Mouse (Mus musculus): Measurements from ENCODE around the gene Emc7.
"Not testable (repeated sequence)": the region's sequence is repeated elsewhere in the genome, so short reads cannot be mapped to it uniquely, and the experiment has no call there.

Emc7 gene

DNA sequence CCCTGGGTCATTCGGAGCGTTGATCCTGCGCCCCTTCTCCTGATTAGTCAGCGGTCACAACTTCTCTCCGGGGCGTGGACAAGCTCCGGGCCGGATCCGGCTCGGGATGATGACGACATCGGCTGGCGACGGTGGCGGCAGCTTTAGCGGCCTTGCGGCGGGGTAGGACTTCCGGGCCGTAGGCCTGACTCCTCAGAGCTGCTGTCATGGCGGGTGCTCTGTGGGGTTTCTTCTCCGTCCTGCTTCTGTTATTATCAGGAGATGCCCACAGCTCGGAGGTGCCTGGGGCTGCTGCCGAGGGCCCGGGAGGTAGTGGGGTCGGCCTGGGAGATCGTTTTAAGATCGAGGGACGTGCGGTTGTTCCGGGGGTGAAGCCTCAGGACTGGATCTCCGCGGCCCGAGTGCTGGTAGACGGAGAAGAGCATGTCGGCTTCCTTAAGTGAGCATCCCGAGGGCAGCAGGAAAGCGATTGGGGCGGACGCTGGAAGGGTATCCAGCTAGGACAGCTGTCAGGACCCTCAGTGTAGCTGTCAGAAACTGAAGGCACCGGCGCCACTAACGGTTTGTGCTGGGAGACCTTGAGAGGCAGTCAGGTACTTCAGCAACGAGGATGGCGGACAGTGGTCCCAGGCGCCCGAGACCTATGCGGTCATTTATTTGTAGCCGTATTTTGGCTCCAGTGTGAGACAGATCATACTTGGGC, at the start of gene Emc7:
TSS of gene Emc7 (plus strand) at position 136 of the 703 bp plus-strand sequence.
- DNase-seq: peak; percentile 99 to 100

DNA sequence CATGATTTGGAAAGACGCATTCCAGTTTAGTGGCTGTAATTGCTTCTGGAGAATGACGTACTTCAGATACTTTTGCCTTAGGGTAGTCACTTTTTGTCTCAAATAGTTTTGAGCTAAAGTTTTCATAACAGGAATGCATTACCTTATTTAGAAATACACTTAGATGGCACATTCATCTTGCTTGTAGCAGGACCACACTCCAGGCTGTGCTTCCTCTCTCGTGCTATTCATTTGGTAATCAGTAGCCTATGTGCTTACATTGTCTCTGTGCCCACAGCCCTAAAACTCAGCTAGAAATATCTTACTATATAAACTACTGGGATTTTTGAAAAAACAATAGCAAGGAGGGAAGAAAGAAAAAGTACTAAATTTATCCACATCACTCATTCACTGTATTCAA, 47.8 kb upstream of the Emc7 start:
- no peak for DNase-seq

DNA sequence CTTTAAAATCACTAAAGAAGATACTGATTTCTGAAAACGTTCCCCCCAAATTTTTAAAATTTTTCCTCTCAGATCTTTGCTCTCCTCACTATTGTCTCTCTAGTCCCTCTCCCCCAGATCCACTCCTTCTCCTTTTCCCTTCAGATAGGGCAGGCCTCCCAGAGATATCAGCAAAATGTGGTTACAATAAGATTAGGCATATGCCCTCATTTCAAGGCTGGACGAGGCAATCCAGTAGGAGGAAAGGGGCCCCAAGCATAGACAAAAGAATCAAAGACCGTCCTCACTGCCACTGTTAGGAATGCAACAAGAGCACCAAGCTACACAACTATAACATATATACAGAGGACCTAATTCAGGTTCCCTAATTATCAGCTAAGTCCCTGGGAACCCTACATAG, 29.5 kb upstream of the Emc7 start:
- DNase-seq: no peak

DNA sequence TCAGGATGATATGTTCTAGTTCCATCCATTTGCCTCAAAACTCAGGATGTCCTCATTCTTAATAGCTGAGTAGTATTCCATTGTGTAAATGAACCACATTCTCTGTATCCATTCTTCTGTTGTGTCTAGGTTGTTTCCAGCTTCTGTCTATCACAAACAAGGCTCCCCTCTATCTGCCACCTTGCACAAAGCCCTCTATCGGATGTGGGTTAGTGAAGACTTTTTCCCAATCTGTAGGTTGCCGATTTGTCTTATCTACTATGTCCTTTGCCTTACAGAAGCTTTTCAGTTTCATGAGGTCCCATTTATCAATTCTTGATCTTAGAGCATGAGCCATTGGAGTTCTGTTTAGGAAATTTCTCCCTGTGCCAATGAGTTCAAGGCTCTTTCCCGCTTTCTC, 26.3 kb upstream of the Emc7 start:
- not testable (repeated sequence) for DNase-seq

DNA sequence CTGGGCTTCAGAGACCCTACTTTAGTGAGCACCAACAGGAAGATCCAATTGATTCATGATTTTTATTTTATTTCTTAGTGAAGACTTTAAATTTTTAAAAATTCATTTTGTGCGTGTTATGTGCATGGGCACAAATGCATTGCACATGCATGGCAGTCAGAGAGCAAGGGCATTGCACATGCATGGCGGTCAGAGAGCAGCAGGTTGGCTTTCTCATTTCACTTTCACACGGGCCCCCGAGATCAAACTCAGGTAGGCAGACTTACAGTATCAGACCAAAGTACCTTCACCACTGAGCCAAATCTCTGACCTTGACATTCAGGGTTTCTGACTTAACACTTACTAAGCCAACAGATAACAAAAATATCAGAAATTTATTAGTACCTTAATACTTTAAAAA, 25.1 kb upstream of the Emc7 start:
- DNase-seq: no peak

DNA sequence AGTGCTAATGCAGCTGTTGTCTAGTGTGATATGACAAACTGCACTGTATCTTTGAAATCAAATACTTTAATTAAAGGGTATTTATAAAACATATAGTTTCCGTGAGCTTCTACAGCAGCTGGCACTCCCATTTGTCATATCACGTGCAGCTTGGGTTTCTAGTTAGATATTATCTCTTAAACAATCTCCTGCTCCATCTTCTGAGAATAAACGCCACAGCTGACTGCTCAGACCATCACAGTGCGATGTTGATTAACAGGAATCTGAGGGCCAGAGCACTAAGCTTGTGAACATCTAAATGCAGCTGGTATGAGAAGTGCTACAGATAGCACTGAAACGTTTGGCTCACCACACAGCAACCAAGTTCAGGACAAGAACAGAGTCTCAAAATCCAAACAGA, 24.4 kb upstream of the Emc7 start:
- no peak for DNase-seq

DNA sequence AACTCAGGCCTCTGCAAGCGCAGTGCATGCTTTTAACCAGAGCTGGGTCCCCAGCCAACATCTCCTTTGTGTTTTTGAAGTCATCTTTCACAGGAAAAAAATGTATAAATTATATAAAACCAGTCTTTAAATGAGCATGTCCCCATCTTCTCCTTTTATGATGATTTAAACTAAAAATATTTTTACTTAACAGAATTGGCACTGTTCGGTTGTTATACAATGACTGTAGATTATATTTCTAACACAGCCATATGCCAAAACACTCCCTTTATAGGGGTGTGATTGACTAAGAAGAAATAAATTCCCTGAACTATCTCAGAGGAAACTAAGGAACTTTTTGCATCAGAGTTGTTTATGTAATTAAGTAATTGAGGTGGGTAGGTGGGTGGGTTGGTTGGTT, 22.3 kb upstream of the Emc7 start:
- DNase-seq: no peak

DNA sequence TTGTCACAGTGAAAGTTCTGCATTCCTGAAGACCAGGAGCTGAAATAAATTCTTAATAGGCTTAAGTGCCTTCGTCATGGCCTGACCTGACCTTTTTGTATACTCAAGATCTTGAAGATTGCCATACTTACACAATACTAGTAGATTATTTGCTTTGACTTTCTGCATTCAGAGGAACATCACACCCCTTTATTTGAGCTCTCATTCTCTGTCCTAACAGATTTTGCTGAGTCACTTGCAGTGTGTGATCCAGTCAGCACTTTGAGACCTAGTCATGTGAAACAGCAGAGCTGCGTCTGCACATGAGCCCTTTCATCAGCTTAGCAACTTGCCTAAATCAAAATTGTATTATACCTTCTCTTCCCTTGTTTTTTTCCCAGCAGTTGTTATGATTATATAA, 21.4 kb upstream of the Emc7 start:
- no peak for DNase-seq

DNA sequence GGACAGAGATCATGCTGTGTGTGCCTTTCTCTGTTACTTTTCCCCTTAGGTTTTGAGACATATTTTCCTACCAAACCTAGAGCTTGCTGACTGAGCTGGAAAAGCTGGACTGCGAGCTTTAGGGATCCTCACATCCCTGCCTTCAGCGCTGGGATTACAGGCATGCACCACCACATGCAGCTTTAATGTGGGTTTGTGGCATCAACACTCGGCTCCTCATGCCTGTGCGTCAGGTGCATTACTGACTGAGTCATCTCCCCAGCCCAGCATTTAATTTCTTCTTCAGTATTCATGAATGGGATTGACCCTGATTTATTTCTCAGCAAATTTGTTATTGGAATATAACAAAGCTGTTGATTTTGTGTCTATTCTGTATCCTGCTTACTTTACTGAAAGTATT, 18.5 kb upstream of the Emc7 start:
- DNase-seq: no peak

DNA sequence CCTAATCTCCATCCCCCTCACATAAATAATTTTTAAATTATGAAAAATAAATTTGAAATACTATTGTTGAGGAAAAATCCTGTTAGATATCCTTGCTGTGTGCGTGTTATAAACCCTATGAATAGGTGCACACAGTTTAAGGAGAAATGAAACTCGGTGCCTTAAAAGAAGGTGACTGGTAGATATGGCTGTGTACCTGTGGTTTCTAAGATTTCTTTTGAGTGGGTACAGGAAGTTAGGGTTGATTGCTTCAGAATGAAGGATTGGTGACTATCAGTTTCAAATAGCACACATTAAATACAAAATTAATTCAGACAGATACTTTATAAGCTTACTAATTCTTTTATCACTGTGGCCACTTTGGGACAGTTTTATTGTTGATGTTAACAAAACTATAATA, 17.2 kb upstream of the Emc7 start:
- DNase-seq: no peak

DNA sequence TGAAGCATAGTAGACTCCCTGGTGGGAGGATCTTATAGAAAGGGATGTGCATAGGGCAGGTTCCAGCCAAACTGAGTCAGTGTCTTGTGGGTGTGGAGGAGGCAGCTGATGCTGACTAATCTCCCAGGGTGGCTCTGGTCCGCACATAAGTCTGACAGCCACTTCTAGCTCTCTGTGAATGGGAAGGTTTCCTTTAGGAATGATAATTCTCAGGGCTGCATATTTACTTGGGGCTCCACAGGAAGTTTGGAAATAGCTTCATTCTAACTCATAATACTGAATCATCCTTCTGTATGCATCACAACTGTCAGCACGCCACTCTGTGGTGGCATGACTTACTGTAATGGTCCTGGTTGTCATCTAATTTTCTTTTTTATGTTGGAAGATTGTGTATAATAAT, 11.3 kb upstream of the Emc7 start:
- DNase-seq: no peak

DNA sequence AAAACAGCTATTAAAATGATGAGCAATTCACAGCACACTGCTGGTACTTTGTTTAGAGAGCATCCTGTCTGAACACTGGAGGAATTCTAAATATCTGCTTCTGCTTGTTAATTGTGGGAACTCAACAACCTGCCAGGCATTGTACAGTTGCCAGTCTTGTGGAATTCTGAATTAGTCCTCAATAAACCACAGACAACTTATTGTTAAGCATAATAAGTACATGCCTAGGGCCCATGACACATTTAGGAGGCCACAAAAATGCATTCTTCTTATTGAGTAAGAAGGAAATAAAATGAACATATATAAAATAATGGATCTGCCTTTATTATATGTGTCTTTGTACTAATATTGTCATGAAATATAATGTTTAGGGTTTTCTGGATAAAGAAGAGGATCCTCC, 9.3 kb upstream of the Emc7 start:
- no peak for DNase-seq

DNA sequence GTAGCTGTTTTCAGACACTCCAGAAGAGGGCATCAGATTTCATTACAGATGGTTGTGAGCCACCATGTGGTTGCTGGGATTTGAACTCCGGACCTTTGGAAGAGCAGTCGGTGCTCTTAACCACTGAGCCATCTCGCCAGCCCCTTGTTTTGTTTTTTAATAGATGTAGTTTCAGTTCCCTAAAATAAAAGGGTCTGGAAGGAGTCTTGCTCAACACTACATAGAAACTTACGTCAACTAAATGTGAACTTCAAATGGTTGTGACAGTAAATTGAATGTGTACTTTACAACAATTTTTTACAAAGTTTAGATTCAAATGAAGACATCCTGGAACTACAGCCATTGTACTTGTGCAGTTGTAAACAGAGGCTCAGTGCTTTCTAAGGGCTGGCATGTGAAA, 6.8 kb upstream of the Emc7 start:
- not testable (repeated sequence) for DNase-seq

DNA sequence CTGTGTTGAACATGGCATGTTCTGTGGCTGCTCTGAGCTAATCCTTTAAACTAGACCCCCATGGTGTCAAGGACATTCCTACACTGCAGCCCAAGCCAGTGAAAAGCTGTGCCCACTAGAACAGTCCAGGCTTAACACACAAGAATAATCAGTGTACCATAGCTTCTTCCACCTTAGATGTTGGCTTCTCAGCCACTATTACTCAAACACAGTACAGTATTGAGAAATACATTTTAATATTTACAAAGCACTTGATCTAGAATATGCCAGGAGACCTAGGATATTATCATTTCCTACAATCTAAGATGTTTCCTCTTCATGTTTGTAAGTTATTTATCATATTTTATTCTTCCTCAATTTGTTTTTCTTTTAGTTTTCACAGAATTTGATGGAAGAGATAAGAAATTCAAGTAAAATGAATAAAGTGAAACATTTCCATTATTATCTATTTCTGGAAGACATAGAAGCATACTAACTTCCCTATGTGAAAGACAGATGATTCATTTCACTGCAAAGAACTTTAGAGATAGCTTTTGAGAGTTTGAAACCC, 6.2 kb upstream of the Emc7 start:
- no peak for DNase-seq

DNA sequence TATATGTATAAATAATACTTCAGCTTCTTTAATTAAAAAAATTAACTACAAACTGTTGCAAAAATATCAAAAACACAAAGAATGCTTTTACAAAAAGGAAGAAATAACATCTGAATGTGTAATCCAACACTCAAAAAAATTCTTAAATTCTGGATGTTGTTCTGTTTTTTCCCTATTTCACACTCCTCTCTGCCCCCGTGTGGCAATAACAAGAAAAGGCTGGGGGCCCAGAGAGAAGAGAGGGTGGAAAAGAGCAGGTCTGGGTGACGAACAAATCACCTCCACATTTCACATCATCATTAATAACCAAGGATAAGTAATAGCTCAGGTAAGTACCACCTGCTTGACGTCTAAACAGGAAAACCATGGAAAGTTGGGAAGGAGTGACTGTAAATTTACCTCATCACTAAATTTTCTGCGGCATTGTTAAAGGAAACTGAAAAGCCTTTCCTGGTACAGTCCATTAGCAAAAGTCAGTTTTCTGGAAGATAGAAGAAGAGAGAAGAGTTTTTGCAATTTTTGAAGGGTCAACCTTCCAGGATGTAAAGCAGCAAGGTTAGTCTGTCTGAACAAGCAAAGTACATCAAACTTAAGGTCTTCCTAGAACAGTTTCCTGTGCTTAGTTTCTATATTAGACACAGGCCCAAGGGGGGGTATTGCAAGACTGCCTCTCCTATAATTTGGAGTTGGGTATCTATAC, 5.0 kb upstream of the Emc7 start:
- peak; percentile 19 to 56 for DNase-seq

DNA sequence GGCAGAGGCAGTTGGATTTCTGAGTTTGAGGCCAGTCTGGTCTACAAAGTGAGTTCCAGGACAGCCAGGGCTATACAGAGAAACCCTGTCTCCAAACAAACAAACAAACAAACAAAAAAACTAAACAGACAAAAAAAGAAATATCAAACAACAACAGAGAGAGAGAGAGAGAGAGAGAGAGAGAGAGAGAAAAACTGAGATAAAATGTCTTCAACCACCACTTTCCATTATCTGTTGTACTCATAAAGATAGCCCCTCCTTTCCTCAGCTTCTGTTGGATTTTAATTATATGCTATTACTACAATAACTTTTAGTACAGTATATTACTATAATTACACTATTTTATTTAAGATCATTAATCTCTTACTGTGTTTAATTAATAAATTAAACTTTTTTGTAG, 2.3 kb upstream of the Emc7 start:
- DNase-seq: not testable (repeated sequence)

DNA sequence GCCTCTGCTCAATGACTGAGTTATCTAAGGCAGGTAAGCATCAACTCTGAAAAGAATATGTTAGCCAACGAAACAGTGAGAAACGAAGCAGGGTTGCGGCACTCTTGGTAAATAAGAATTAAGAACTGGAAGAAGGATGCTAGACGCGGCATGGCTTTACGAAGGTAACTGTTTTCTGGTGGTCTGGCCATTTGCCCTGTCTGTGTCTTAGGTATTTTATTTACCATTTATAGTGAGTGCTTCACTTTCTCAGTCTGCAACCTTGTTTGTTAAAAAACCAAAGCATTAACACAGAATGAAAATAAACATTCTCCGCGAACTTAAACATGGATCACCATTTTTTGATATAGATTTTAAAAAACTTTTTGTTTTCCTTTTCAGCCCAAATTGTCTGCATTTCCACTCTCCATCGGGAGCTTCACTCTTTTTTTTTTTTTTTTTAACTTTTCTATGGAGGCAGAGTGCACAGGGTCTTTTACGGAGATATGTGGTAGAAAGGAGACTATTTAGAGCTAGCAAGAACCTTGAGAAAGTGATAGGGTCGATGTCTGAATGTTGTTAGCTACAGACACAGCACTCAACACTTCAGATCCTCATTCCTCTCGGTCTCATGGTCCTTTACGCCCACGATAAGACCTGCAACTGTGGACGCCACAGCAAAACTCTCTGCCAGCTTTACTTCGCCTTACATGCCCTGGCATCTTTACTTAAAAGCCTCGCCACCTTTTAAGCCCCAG, 504 bp upstream of the Emc7 start:
- DNase-seq: no peak

DNA sequence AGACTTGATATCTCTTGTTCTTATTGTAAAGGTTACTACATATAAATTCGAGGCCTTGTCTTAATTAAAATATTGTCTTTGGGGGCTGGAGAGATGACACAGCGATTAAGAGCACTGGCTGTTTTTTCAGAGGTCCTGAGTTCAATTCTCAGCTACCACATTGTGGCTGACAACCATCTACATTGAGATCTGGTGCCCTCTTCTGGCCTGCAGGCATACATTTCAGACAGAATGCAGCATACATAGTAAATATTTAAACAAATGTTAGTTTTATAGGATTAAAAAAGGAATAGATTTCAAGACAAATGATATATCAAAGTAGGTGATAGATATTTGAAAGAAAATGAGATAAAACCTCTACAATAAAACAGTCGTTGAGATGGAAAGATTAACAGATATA, 5.8 kb downstream of the Emc7 start:
- DNase-seq: no peak

DNA sequence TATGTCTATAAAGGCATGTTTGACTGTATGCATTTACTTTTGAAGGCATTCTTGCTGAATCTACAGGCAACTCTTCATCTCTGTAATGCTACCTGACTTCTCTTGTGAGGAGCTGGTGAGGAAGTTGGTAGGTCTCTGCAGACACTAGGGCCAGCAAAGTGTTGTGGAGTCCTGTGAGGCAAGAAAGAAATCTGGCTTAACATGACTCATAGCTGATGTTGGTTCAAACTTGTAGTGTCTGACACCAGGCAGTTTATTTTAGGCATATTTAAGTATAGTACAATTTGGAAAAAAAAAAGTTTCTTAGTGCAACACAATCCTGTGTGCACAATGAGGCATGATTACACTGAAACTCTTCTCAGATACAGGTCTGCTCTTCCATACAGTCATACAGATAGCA, 14.7 kb downstream of the Emc7 start:
- DNase-seq: no peak

DNA sequence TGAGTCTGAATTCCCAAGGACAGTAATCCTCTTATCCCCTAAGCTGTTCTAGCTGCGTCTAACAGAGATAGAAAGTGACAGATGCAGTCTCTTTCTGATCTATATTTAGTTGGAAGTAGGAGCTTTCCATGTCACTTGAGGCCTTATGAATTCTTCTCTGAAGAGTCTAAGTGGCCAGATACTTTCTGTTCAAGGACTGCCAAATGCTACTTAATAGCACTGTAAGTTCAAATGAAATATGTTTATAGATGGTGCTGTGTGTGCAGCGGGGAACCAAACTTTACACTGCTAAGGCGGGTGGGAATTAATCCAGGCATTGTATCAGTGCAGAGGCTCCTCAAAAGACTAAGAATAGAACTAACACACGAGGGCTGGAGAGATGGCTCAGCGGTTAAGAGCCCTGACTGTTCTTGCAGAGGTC, 16.2 kb downstream of the Emc7 start:
- DNase-seq: no peak

DNA sequence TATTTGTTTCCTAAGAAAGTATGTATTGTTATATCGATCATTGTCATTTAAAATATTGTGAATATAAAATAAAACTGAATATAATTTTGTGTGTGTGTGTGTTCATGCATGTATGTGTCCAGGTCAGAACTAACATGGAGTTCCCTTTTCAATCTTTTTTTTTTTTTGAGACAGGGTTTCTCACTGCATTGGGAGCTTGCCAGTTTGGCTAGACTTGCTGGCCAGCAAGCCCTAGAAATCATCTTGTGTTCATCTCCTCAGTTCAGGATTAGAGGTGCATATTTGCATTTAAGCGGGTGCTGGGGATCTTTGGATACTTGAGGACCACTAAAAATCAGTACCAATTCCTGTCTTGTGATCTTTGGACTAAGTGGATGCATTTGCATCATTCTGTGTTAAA, 17.3 kb downstream of the Emc7 start:
- DNase-seq: peak in 1 of 2 experiments; percentile 33

DNA sequence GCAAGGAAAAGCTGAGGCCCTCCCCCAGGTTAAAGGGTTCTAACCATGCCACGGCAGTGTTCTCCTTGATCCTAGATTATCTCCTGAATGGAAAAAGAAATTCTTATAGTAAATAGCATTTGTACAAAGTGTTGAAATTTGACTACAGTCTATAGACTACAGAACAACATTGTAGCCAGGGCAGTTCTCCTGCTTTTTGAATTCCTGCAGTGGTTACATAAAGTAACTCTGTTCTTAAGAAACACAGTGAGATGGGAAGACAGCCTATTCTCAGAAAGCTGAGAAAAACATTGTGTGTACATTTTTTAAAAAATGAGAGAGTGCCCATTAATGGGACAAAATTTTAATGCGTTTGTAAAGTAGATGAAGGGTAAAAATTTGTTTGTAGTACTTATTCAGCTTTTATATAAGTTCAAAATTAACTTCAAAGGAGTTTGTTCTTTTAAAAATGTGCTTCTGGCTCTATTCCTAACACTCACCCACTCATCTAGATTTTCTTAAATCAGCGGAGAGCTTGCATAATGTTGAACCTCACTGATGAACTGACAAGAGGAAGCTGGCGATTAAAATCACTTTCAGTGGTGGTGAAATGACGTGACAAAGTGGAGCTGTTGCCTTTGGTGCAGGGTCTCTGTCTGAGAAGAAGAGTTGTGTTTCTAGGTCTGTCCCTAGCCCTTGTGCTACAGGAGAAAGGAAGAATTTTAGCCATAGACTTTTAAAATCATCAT, 20.4 kb downstream of the Emc7 start:
- DNase-seq: no peak

DNA sequence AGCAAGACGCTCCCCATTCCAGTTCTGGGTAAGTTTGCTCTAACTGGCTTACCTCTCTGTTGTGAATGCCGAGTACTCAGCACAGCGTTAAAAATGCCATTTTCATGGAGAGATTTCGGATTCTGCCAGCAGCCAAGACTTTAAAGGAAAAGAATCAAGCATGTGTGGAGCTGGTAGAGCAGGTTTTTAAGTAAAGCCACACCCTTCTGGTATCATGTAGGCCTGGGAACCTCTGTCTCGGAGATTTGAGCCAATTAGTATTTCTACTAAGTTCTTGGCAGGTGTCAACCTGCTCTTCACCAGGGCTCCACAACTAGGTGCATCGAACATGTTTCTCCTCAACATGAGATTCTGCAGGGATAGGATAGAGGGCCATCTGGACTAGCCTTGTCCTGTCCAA, 21.8 kb downstream of the Emc7 start:
- no peak for DNase-seq

All from cerebellum, postnatal 25 days (tissue).